Mouse (Mus musculus): Measurements from ENCODE around the gene Hist1h4j. TPM values are rescaled to one million over a fixed set of nuclear protein-coding genes. Genes with fewer than 3 reads are reported as not detected.
"Not testable (repeated sequence)": the region's sequence is repeated elsewhere in the genome, so short reads cannot be mapped to it uniquely, and the experiment has no call there.

The Hist1h4j gene
- polyA plus RNA-seq, 1 experiment = 8.2 TPM

GRCm38 (mm10) chr13:21745006-21745405 lies 10.1 kb downstream of the Hist1h4j start:
- H3K4me3 ChIP-seq (ENCODE audit: low read depth, low read length) = no peak overlapping the region
- no peak overlapping the region for H3K27ac ChIP-seq (ENCODE audit: insufficient read depth, low read length)
- H3K9me3 ChIP-seq (replicated peaks; ENCODE audit: control insufficient read depth, insufficient read depth, low read length, poor library complexity, severe bottlenecking) = no peaks in the 10 kb centered on the region
- peaks cover 5% of the 10 kb centered on the region for H3K36me3 ChIP-seq (ENCODE audit: control insufficient read depth, insufficient read depth, low read length, poor library complexity, severe bottlenecking)
- H3K9ac ChIP-seq (ENCODE audit: low read depth, poor library complexity, severe bottlenecking) = no peak overlapping the region
- TF ChIP-seq EP300 (IDR thresholded peaks at IDR 0.05; ENCODE audit: insufficient read depth, low read depth, low read length) (no peak), CTCF (IDR thresholded peaks at IDR 0.05; ENCODE audit: low read depth, low read length) (no peak), POLR2A (IDR thresholded peaks at IDR 0.05; ENCODE audit: insufficient read depth, low read length) (no peak)
- H3K4me1 ChIP-seq (ENCODE audit: control insufficient read depth, insufficient read depth, low read length) = no peaks in the 10 kb centered on the region
- no peaks in the 10 kb centered on the region for H3K27me3 ChIP-seq (ENCODE audit: control insufficient read depth, insufficient read depth, low read length, poor library complexity, severe bottlenecking)

- no peaks in the 10 kb centered on the region for H3K27me3 ChIP-seq (ENCODE audit: control insufficient read depth, insufficient read depth, low read length, poor library complexity, severe bottlenecking)
- no peaks in the 10 kb centered on the region for H3K9me3 ChIP-seq (replicated peaks; ENCODE audit: control insufficient read depth, insufficient read depth, low read length, poor library complexity, severe bottlenecking)
- H3K4me1 ChIP-seq (ENCODE audit: control insufficient read depth, insufficient read depth, low read length) = no peaks in the 10 kb centered on the region
- H3K36me3 ChIP-seq (ENCODE audit: control insufficient read depth, insufficient read depth, low read length, poor library complexity, severe bottlenecking) = peaks cover 5% of the 10 kb centered on the region
- peak overlapping the region; percentile 83 for H3K4me3 ChIP-seq (ENCODE audit: low read depth, low read length)
- TF ChIP-seq EP300 (IDR thresholded peaks at IDR 0.05; ENCODE audit: insufficient read depth, low read depth, low read length) (no peak), POLR2A (IDR thresholded peaks at IDR 0.05; ENCODE audit: insufficient read depth, low read length) (no peak), CTCF (IDR thresholded peaks at IDR 0.05; ENCODE audit: low read depth, low read length) (no peak)
- peak overlapping the region; percentile 96 for H3K9ac ChIP-seq (ENCODE audit: low read depth, poor library complexity, severe bottlenecking)
- peak overlapping the region; percentile 92 for H3K27ac ChIP-seq (ENCODE audit: insufficient read depth, low read length)
Observed at GRCm38 (mm10) chr13:21749387-21750158, 14.7 kb downstream of the Hist1h4j start.

GRCm38 (mm10) chr13:21750159-21751017 lies 15.5 kb downstream of the Hist1h4j start, which contains the start of gene Hist1h4k:
Gene Hist1h4k (minus strand): TSS chr13:21750505.
- not testable (repeated sequence) for H3K36me3 ChIP-seq (ENCODE audit: control insufficient read depth, insufficient read depth, low read length, poor library complexity, severe bottlenecking); H3K9me3 ChIP-seq (replicated peaks; ENCODE audit: control insufficient read depth, insufficient read depth, low read length, poor library complexity, severe bottlenecking); H3K27me3 ChIP-seq (ENCODE audit: control insufficient read depth, insufficient read depth, low read length, poor library complexity, severe bottlenecking); H3K4me1 ChIP-seq (ENCODE audit: control insufficient read depth, insufficient read depth, low read length)
- Histone ChIP-seq H3K9ac (ENCODE audit: low read depth, poor library complexity, severe bottlenecking) (peak within 1 kb of the TSS; percentile 96), H3K27ac (ENCODE audit: insufficient read depth, low read length) (peak within 1 kb of the TSS; percentile 92), H3K4me3 (ENCODE audit: low read depth, low read length) (peak within 1 kb of the TSS; percentile 83)
- peak; percentile 89 for TF ChIP-seq POLR2A (IDR thresholded peaks at IDR 0.05; ENCODE audit: insufficient read depth, low read length)
- peak; percentile 71 for TF ChIP-seq EP300 (IDR thresholded peaks at IDR 0.05; ENCODE audit: insufficient read depth, low read depth, low read length)

GRCm38 (mm10) chr13:21751417-21751816 lies 16.6 kb downstream of the Hist1h4j start:
- Histone ChIP-seq H3K36me3 (ENCODE audit: control insufficient read depth, insufficient read depth, low read length, poor library complexity, severe bottlenecking) (peaks cover 5% of the 10 kb centered on the region), H3K27me3 (ENCODE audit: control insufficient read depth, insufficient read depth, low read length, poor library complexity, severe bottlenecking) (no peaks in the 10 kb centered on the region), H3K9me3 (replicated peaks; ENCODE audit: control insufficient read depth, insufficient read depth, low read length, poor library complexity, severe bottlenecking) (no peaks in the 10 kb centered on the region), H3K9ac (ENCODE audit: low read depth, poor library complexity, severe bottlenecking) (no peak overlapping the region), H3K4me3 (ENCODE audit: low read depth, low read length) (no peak overlapping the region), H3K27ac (ENCODE audit: insufficient read depth, low read length) (no peak overlapping the region), H3K4me1 (ENCODE audit: control insufficient read depth, insufficient read depth, low read length) (no peaks in the 10 kb centered on the region)
- TF ChIP-seq EP300 (IDR thresholded peaks at IDR 0.05; ENCODE audit: insufficient read depth, low read depth, low read length) (no peak), POLR2A (IDR thresholded peaks at IDR 0.05; ENCODE audit: insufficient read depth, low read length) (no peak), CTCF (IDR thresholded peaks at IDR 0.05; ENCODE audit: low read depth, low read length) (no peak)

- Histone ChIP-seq H3K27ac (ENCODE audit: insufficient read depth, low read length) (no peak overlapping the region; the same call in 1 of the 2 replicates), H3K9me3 (replicated peaks; ENCODE audit: control insufficient read depth, insufficient read depth, low read length, poor library complexity, severe bottlenecking) (no peaks in the 10 kb centered on the region), H3K36me3 (ENCODE audit: control insufficient read depth, insufficient read depth, low read length, poor library complexity, severe bottlenecking) (peaks cover 5% of the 10 kb centered on the region), H3K4me1 (ENCODE audit: control insufficient read depth, insufficient read depth, low read length) (no peaks in the 10 kb centered on the region), H3K4me3 (ENCODE audit: low read depth, low read length) (no peak overlapping the region), H3K9ac (ENCODE audit: low read depth, poor library complexity, severe bottlenecking) (peak overlapping the region; percentile 73; the same call in 1 of the 2 replicates), H3K27me3 (ENCODE audit: control insufficient read depth, insufficient read depth, low read length, poor library complexity, severe bottlenecking) (no peaks in the 10 kb centered on the region)
- TF ChIP-seq CTCF (IDR thresholded peaks at IDR 0.05; ENCODE audit: low read depth, low read length) = no peak
- TF ChIP-seq POLR2A (IDR thresholded peaks at IDR 0.05; ENCODE audit: insufficient read depth, low read length) = no peak
- no peak for TF ChIP-seq EP300 (IDR thresholded peaks at IDR 0.05; ENCODE audit: insufficient read depth, low read depth, low read length)
Observed at GRCm38 (mm10) chr13:21751827-21752226, 17.0 kb downstream of the Hist1h4j start.
